Mouse (Mus musculus) liver, embryonic 16.5 days (tissue): ENCODE measurements around the gene Ctdsp1. TPM values are rescaled to one million over a fixed set of nuclear protein-coding genes. Genes with fewer than 3 reads are reported as not detected.

ENCODE experiments used
- ATAC-seq: fragments of 200-750 bp; cut with Nextera tagmentation; 2 replicates; pipeline ENCODE4 v1.8.0; 2017; ENCODE audit warnings: low read depth, mild to moderate bottlenecking, moderate number of reproducible peaks, moderate library complexity
- H3K27ac ChIP-seq: fragments of 300-500 bp; sonication (generic); 2 replicates; pipeline ENCODE4 v1.5.1; 2014; ENCODE audit warnings: mild to moderate bottlenecking, low read length
- H3K27me3 ChIP-seq: fragments of 300-500 bp; sonication (generic); 2 replicates; pipeline ENCODE4 v1.6.1; 2014; ENCODE audit warnings: low read depth, low read length, mixed read lengths; ENCODE audit not compliant: control insufficient read depth, insufficient read depth
- H3K36me3 ChIP-seq: fragments of 300-500 bp; sonication (generic); 2 replicates; pipeline ENCODE4 v1.6.1; 2014; ENCODE audit warnings: mild to moderate bottlenecking; ENCODE audit not compliant: control insufficient read depth, insufficient read depth
- H3K4me1 ChIP-seq: fragments of 300-500 bp; sonication (generic); 2 replicates; pipeline ENCODE4 v1.6.1; 2014; ENCODE audit warnings: low read depth, low read length, mixed read lengths; ENCODE audit not compliant: control insufficient read depth
- H3K4me2 ChIP-seq: fragments of 300-500 bp; sonication (generic); 2 replicates; pipeline ENCODE4 v1.6.1; 2014; ENCODE audit warnings: low read depth, low read length, mixed read lengths
- H3K4me3 ChIP-seq: fragments of 300-500 bp; sonication (generic); 2 replicates; pipeline ENCODE4 v1.5.1; 2014; ENCODE audit warnings: low read depth, mild to moderate bottlenecking, low read length
- H3K9ac ChIP-seq: fragments of 300-500 bp; sonication (generic); 2 replicates; pipeline ENCODE4 v1.6.1; 2014; ENCODE audit warnings: low read depth, low read length
- H3K9me3 ChIP-seq: fragments of 300-500 bp; sonication (generic); replicated peaks from 2 replicates; pipeline ENCODE4 v1.6.1; 2016; ENCODE audit warnings: low read length; ENCODE audit not compliant: control insufficient read depth
- WGBS: fragments of 180-500 bp; shearing (Covaris S2); extraction: QIAGEN DNeasy Blood & Tissue Kit; methylation state at CpG from one replicate; pipeline ENCODE4 v1.1.7; 2014; ENCODE audit not compliant: insufficient replicate concordance; 5-methylcytosine and 5-hydroxymethylcytosine counted together
- polyA plus RNA-seq: library from polyadenylated mRNA; unstranded; fragments of >200 nt; fragmentation: Nextera tagmentation; extraction: Ambion mirVana; gene quantifications from 2 replicates; pipeline ENCODE4 v1.2.1, GENCODE M21; 2015

The Ctdsp1 gene
- polyA plus RNA-seq, 1 experiment from 2014 or later: 48.6 TPM

GRCm38 (mm10) chr1:74373372-74373771 is 17.9 kb upstream of the Ctdsp1 start:
- H3K36me3 ChIP-seq: no peaks in the 10 kb centered on the region
- H3K27ac ChIP-seq: no peak overlapping the region
- no peak overlapping the region for H3K4me2 ChIP-seq
- no peaks in the 10 kb centered on the region for H3K9me3 ChIP-seq
- no peak overlapping the region for H3K4me3 ChIP-seq
- WGBS: 16% methylated on average over 4 of the region's 4 CpGs
- ATAC-seq: no peak
- H3K27me3 ChIP-seq: no peaks in the 10 kb centered on the region
- no peak overlapping the region for H3K9ac ChIP-seq
- peaks cover 3% of the 10 kb centered on the region for H3K4me1 ChIP-seq

GRCm38 (mm10) chr1:74374980-74375379 is 16.3 kb upstream of the Ctdsp1 start, which contains the start of gene Slc11a1:
Gene Slc11a1 (plus strand): TSS chr1:74375195.
- Histone ChIP-seq H3K27me3 (no peaks in the 10 kb centered on the region), H3K4me3 (no peak within 1 kb of the TSS), H3K4me1 (peaks cover 11% of the 10 kb centered on the region), H3K9ac (no peak within 1 kb of the TSS), H3K27ac (peak within 1 kb of the TSS; percentile 46; the same call in 1 of the 2 replicates), H3K4me2 (no peak within 1 kb of the TSS), H3K9me3 (no peaks in the 10 kb centered on the region), H3K36me3 (no peaks in the 10 kb centered on the region)
- WGBS: 42% methylated on average over 8 of the region's 8 CpGs
- peak; percentile 48 for ATAC-seq

GRCm38 (mm10) chr1:74375561-74375960 is 15.7 kb upstream of the Ctdsp1 start:
- H3K9me3 ChIP-seq: no peaks in the 10 kb centered on the region
- no peak overlapping the region for H3K4me3 ChIP-seq
- 66% methylated on average over 10 of the region's 10 CpGs for WGBS
- H3K36me3 ChIP-seq: no peaks in the 10 kb centered on the region
- peaks cover 13% of the 10 kb centered on the region for H3K4me1 ChIP-seq
- no peak; the same call in 1 of the 2 replicates for ATAC-seq
- H3K27ac ChIP-seq: no peak overlapping the region
- no peak overlapping the region for H3K9ac ChIP-seq
- H3K27me3 ChIP-seq: no peaks in the 10 kb centered on the region
- H3K4me2 ChIP-seq: no peak overlapping the region

- Histone ChIP-seq H3K27ac (no peak overlapping the region), H3K36me3 (no peaks in the 10 kb centered on the region), H3K27me3 (no peaks in the 10 kb centered on the region), H3K9me3 (no peaks in the 10 kb centered on the region), H3K9ac (no peak overlapping the region), H3K4me1 (peaks cover 13% of the 10 kb centered on the region), H3K4me3 (no peak overlapping the region), H3K4me2 (no peak overlapping the region)
- 28% methylated on average over 4 of the region's 4 CpGs for WGBS
- ATAC-seq: no peak
Measured at GRCm38 (mm10) chr1:74376396-74376795, 14.9 kb upstream of the Ctdsp1 start.

GRCm38 (mm10) chr1:74379058-74379504 is 12.2 kb upstream of the Ctdsp1 start:
- H3K9ac ChIP-seq: no peak overlapping the region
- H3K4me3 ChIP-seq: no peak overlapping the region
- no peaks in the 10 kb centered on the region for H3K27me3 ChIP-seq
- H3K9me3 ChIP-seq: no peaks in the 10 kb centered on the region
- peak overlapping the region; percentile 59 for H3K27ac ChIP-seq
- WGBS: 48% methylated on average over 7 of the region's 7 CpGs
- ATAC-seq: peak; percentile 69
- no peaks in the 10 kb centered on the region for H3K36me3 ChIP-seq
- H3K4me2 ChIP-seq: no peak overlapping the region
- peaks cover 20% of the 10 kb centered on the region for H3K4me1 ChIP-seq

- Histone ChIP-seq H3K4me1 (peaks cover 17% of the 10 kb centered on the region), H3K36me3 (no peaks in the 10 kb centered on the region), H3K9ac (no peak overlapping the region), H3K4me2 (no peak overlapping the region), H3K27me3 (no peaks in the 10 kb centered on the region), H3K9me3 (no peaks in the 10 kb centered on the region), H3K27ac (no peak overlapping the region), H3K4me3 (no peak overlapping the region)
- ATAC-seq: no peak
- 68% methylated on average over 5 of the region's 5 CpGs for WGBS
Measured at GRCm38 (mm10) chr1:74380484-74380883, 10.8 kb upstream of the Ctdsp1 start.

GRCm38 (mm10) chr1:74381588-74382021 is 9.7 kb upstream of the Ctdsp1 start:
- whole genome bisulfite sequencing: 39% methylated on average over 10 of the region's 10 CpGs
- Histone ChIP-seq H3K4me1 (peaks cover 19% of the 10 kb centered on the region), H3K9ac (no peak overlapping the region), H3K36me3 (no peaks in the 10 kb centered on the region), H3K4me3 (no peak overlapping the region), H3K27me3 (no peaks in the 10 kb centered on the region), H3K9me3 (no peaks in the 10 kb centered on the region), H3K4me2 (no peak overlapping the region), H3K27ac (no peak overlapping the region)
- ATAC-seq: no peak

- no peaks in the 10 kb centered on the region for H3K9me3 ChIP-seq
- WGBS: 63% methylated on average over 13 of the region's 13 CpGs
- no peak overlapping the region for H3K4me2 ChIP-seq
- no peaks in the 10 kb centered on the region for H3K27me3 ChIP-seq
- no peak for ATAC-seq
- H3K36me3 ChIP-seq: no peaks in the 10 kb centered on the region
- H3K4me3 ChIP-seq: no peak overlapping the region
- no peak overlapping the region for H3K9ac ChIP-seq
- H3K4me1 ChIP-seq: peaks cover 31% of the 10 kb centered on the region
- H3K27ac ChIP-seq: no peak overlapping the region
Measured at GRCm38 (mm10) chr1:74383385-74383784, 7.9 kb upstream of the Ctdsp1 start.

- Histone ChIP-seq H3K36me3 (no peaks in the 10 kb centered on the region), H3K9ac (no peak overlapping the region), H3K27ac (no peak overlapping the region), H3K27me3 (no peaks in the 10 kb centered on the region), H3K4me1 (peaks cover 33% of the 10 kb centered on the region), H3K9me3 (no peaks in the 10 kb centered on the region), H3K4me2 (no peak overlapping the region), H3K4me3 (no peak overlapping the region)
- no peak for ATAC-seq
- 56% methylated on average over 8 of the region's 8 CpGs for WGBS
Measured at GRCm38 (mm10) chr1:74384525-74384924, 6.8 kb upstream of the Ctdsp1 start.
